Mouse (Mus musculus) MEL (cell line): Measurements from ENCODE around the gene Smug1. TPM values are rescaled to one million over a fixed set of nuclear protein-coding genes. Genes with fewer than 3 reads are reported as not detected.
A peak's percentile ranks its signal among the peaks of the same experiment; 100 is the strongest.

ENCODE experiments used
- DNase-seq: peaks from one replicate; pipeline ENCODE4 v3.0.0; 2011; ENCODE audit warnings: low read depth, low spot score
- H3K27ac ChIP-seq: 2 replicates; pipeline ENCODE4 v1.5.1; 2012; ENCODE audit warnings: low read depth, mild to moderate bottlenecking, control low read depth, low read length, moderate library complexity; ENCODE audit not compliant: control insufficient read depth
- H3K27me3 ChIP-seq, 2 experiments: fragments of 150-350 bp in 1 of 2; sonication (generic) in 1 of 2; 2 replicates each; pipeline ENCODE4 v1.6.1; 2012; ENCODE audit warnings: low read length in 2 of 2, mild to moderate bottlenecking in 2 of 2, improper control_type of control experiment in 1 of 2, moderate library complexity in 1 of 2; ENCODE audit not compliant: insufficient read depth in 2 of 2, control insufficient read depth in 1 of 2
- H3K36me3 ChIP-seq, 2 experiments: 2 replicates each; pipeline ENCODE4 v1.6.1; 2012 to 2014; ENCODE audit warnings: low read length in 2 of 2, improper control_type of control experiment in 1 of 2, inconsistent platforms in 1 of 2, mild to moderate bottlenecking in 1 of 2; ENCODE audit not compliant: insufficient read depth in 2 of 2, control insufficient read depth in 1 of 2
- H3K4me1 ChIP-seq, 2 experiments: fragments of 150-350 bp in 1 of 2; sonication (generic) in 1 of 2; 2 replicates each; pipeline ENCODE4 v1.6.1; 2012; ENCODE audit warnings: low read length in 2 of 2, improper control_type of control experiment in 1 of 2, mild to moderate bottlenecking in 1 of 2; ENCODE audit not compliant: insufficient read depth in 2 of 2, control insufficient read depth in 1 of 2
- H3K4me3 ChIP-seq, 2 experiments: fragments of 150-350 bp in 1 of 2; sonication (generic) in 1 of 2; 2 replicates each; pipeline ENCODE4 v1.5.1; 2012; ENCODE audit warnings: low read depth in 2 of 2, low read length in 2 of 2, mild to moderate bottlenecking in 2 of 2, moderate library complexity in 2 of 2, control low read depth in 1 of 2, improper control_type of control experiment in 1 of 2; ENCODE audit not compliant: control insufficient read depth in 1 of 2, insufficient read depth in 1 of 2
- H3K79me2 ChIP-seq: 2 replicates; pipeline ENCODE4 v1.6.1; 2012; ENCODE audit warnings: mild to moderate bottlenecking, low read length, moderate library complexity; ENCODE audit not compliant: control insufficient read depth, poor library complexity, insufficient read depth
- H3K9ac ChIP-seq: 2 replicates; pipeline ENCODE4 v1.6.1; 2012; ENCODE audit warnings: low read depth, mild to moderate bottlenecking, control low read depth, low read length, moderate library complexity; ENCODE audit not compliant: control insufficient read depth, poor library complexity, severe bottlenecking
- H3K9me3 ChIP-seq: fragments of 150-350 bp; sonication (generic); replicated peaks from 2 replicates; pipeline ENCODE4 v1.6.1; 2012; ENCODE audit warnings: mild to moderate bottlenecking, low read length, improper control_type of control experiment, moderate library complexity; ENCODE audit not compliant: insufficient read depth
- CHD1 ChIP-seq: IDR thresholded peaks from 2 replicates; pipeline ENCODE4 v1.6.1; 2012; ENCODE audit warnings: low read depth, mild to moderate bottlenecking, inconsistent platforms, low read length, improper control_type of control experiment
- CHD2 ChIP-seq: IDR thresholded peaks from 2 replicates; pipeline ENCODE4 v1.6.1; 2011; ENCODE audit warnings: low read length, improper control_type of control experiment
- CTCF ChIP-seq, 3 experiments: IDR thresholded peaks in 2 of 3; conservative IDR thresholded peaks in 1 of 3; 2 replicates each; pipeline ENCODE4 v1.5.1; 2011 to 2012; ENCODE audit warnings: low read length in 3 of 3, low read depth in 2 of 3, mild to moderate bottlenecking in 2 of 3, improper control_type of control experiment in 1 of 3, inconsistent platforms in 1 of 3, mixed read lengths in 1 of 3, moderate library complexity in 1 of 3; ENCODE audit not compliant: control insufficient read depth in 1 of 3, insufficient read depth in 1 of 3, poor library complexity in 1 of 3, severe bottlenecking in 1 of 3
- ELF1 ChIP-seq: IDR thresholded peaks from 2 replicates; pipeline ENCODE4 v1.6.1; 2014; ENCODE audit warnings: low read depth, mild to moderate bottlenecking, inconsistent platforms, low read length, improper control_type of control experiment, moderate library complexity
- EP300 ChIP-seq, 2 experiments: IDR thresholded peaks; 2 replicates each; pipeline ENCODE4 v1.6.1; 2011; ENCODE audit warnings: improper control_type of control experiment in 2 of 2, low read length in 2 of 2, low read depth in 1 of 2, mild to moderate bottlenecking in 1 of 2
- ETS1 ChIP-seq: IDR thresholded peaks from 2 replicates; pipeline ENCODE4 v1.6.1; 2012; ENCODE audit warnings: low read depth, mild to moderate bottlenecking, inconsistent platforms, low read length, improper control_type of control experiment, moderate library complexity
- GABPA ChIP-seq: IDR thresholded peaks from 2 replicates; pipeline ENCODE4 v1.6.1; 2012; ENCODE audit warnings: low read depth, mild to moderate bottlenecking, inconsistent platforms, low read length, improper control_type of control experiment, moderate library complexity
- HCFC1 ChIP-seq: IDR thresholded peaks from 2 replicates; pipeline ENCODE4 v1.6.1; 2012; ENCODE audit warnings: low read depth, mild to moderate bottlenecking, inconsistent platforms, low read length, improper control_type of control experiment, moderate library complexity
- MAFK ChIP-seq: IDR thresholded peaks from 2 replicates; pipeline ENCODE4 v1.6.1; 2011; ENCODE audit warnings: low read depth, mild to moderate bottlenecking, low read length, improper control_type of control experiment, borderline replicate concordance
- MEF2A ChIP-seq: IDR thresholded peaks from 2 replicates; pipeline ENCODE4 v1.6.1; 2014; ENCODE audit warnings: low read depth, mild to moderate bottlenecking, inconsistent platforms, low read length, improper control_type of control experiment; ENCODE audit not compliant: poor library complexity, insufficient replicate concordance, severe bottlenecking; ENCODE audit errors: extremely low read depth
- NRF1 ChIP-seq: IDR thresholded peaks from 2 replicates; pipeline ENCODE4 v1.6.1; 2014; ENCODE audit warnings: low read depth, mild to moderate bottlenecking, inconsistent platforms, low read length, improper control_type of control experiment, moderate library complexity; ENCODE audit not compliant: poor library complexity, insufficient read depth, severe bottlenecking
- POLR2A ChIP-seq, 2 experiments: IDR thresholded peaks; 2 replicates each; pipeline ENCODE4 v1.6.1; 2011 to 2012; ENCODE audit warnings: low read length in 2 of 2, mild to moderate bottlenecking in 2 of 2, control low read depth in 1 of 2, improper control_type of control experiment in 1 of 2, low read depth in 1 of 2, moderate library complexity in 1 of 2; ENCODE audit not compliant: control insufficient read depth in 1 of 2, insufficient read depth in 1 of 2, poor library complexity in 1 of 2
- POLR2AphosphoS2 ChIP-seq: IDR thresholded peaks from 2 replicates; pipeline ENCODE4 v1.6.1; 2011; ENCODE audit warnings: low read length, improper control_type of control experiment
- POLR2AphosphoS5 ChIP-seq: IDR thresholded peaks from 2 replicates; pipeline ENCODE4 v1.6.1; 2012; ENCODE audit warnings: low read depth, borderline replicate concordance, mild to moderate bottlenecking, inconsistent platforms, low read length, moderate library complexity, mixed read lengths
- RAD21 ChIP-seq: IDR thresholded peaks from 2 replicates; pipeline ENCODE4 v1.6.1; 2011; ENCODE audit warnings: mild to moderate bottlenecking, low read depth, low read length, improper control_type of control experiment
- SMC3 ChIP-seq: IDR thresholded peaks from 2 replicates; pipeline ENCODE4 v1.6.1; 2011; ENCODE audit warnings: low read depth, low read length, improper control_type of control experiment
- TAL1 ChIP-seq: IDR thresholded peaks from 2 replicates; pipeline ENCODE4 v1.6.1; 2012; ENCODE audit warnings: mild to moderate bottlenecking, inconsistent platforms, low read length, moderate library complexity, mixed read lengths
- TCF12 ChIP-seq: IDR thresholded peaks from 2 replicates; pipeline ENCODE4 v1.6.1; 2014; ENCODE audit warnings: low read depth, mild to moderate bottlenecking, inconsistent platforms, low read length, improper control_type of control experiment, moderate library complexity
- UBTF ChIP-seq: IDR thresholded peaks from 2 replicates; pipeline ENCODE4 v1.6.1; 2012; ENCODE audit warnings: low read depth, mild to moderate bottlenecking, inconsistent platforms, low read length, improper control_type of control experiment, moderate library complexity, borderline replicate concordance; ENCODE audit not compliant: insufficient read depth
- USF1 ChIP-seq: IDR thresholded peaks from 2 replicates; pipeline ENCODE4 v1.6.1; 2014; ENCODE audit warnings: low read depth, mild to moderate bottlenecking, inconsistent platforms, low read length, improper control_type of control experiment, moderate library complexity
- ZC3H11A ChIP-seq: IDR thresholded peaks from 2 replicates; pipeline ENCODE4 v1.6.1; 2012; ENCODE audit warnings: low read depth, mild to moderate bottlenecking, inconsistent platforms, low read length, improper control_type of control experiment
- ZMIZ1 ChIP-seq: IDR thresholded peaks from 2 replicates; pipeline ENCODE4 v1.6.1; 2012; ENCODE audit warnings: low read depth, mild to moderate bottlenecking, inconsistent platforms, low read length, improper control_type of control experiment, moderate library complexity
- polyA plus RNA-seq, 2 experiments: library from polyadenylated mRNA; stranded (reverse) in 1 of 2; unstranded in 1 of 2; fragments of >175 nt in 1 of 2; fragments of >200 nt in 1 of 2; gene quantifications; 2 replicates each; pipeline versions ENCODE4 v1.2.1 to v1.2.4; 2012; ENCODE audit warnings: low replicate concordance in 2 of 2, low read depth in 1 of 2; ENCODE audit not compliant: insufficient read length in 2 of 2, insufficient read depth in 1 of 2, missing spikeins in 1 of 2
- total RNA-seq: library from RNA; depleted of rRNA; stranded (reverse); fragments of 300-350 nt; gene quantifications from 2 replicates; pipeline ENCODE4 v1.2.3, GENCODE M21; 2012

Smug1 gene
- total and polyA plus RNA-seq, 3 experiments = 4.6 to 5.2 TPM; not detected in 1

DNA sequence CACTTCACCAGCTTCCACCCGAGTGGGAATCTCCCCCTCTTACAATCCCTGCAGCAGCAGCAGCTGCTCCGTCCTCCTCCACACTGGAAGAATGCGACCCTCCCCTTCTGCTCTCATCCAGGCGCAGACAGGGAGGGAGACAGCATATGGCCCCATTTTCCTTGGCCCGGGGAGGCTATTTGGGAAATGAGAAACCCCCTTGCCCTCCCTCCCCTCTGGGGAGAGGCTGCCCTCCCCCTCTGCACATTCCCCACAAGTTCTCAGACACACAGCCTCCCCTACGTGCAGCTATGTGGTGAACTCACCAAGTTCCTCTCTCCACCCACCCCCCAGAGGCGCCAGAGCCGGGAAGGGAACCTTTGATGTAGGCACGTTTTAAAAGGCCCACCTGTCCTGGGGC is 51.6 kb downstream of the Smug1 start:
- H3K9ac ChIP-seq = no peak overlapping the region
- H3K27me3 ChIP-seq = peaks cover 19 to 20% of the 10 kb centered on the region in 2 experiments
- no peaks in the 10 kb centered on the region for H3K36me3 ChIP-seq
- DNase-seq = no peak
- no peaks in the 10 kb centered on the region for H3K79me2 ChIP-seq
- H3K4me3 ChIP-seq = no peak overlapping the region
- H3K9me3 ChIP-seq = no peaks in the 10 kb centered on the region
- H3K27ac ChIP-seq = no peak overlapping the region
- TF ChIP-seq NRF1 (no peak), MEF2A (no peak), EP300 (IDR thresholded peaks at IDR 0.05; ENCODE audit: low read depth in 1 of 2, low read length in 2 of 2) (no peak), TAL1 (no peak), CHD2 (no peak), UBTF (no peak), CHD1 (no peak), POLR2A (IDR thresholded peaks at IDR 0.05; ENCODE audit: control insufficient read depth in 1 of 2, insufficient read depth in 1 of 2, low read depth in 1 of 2, low read length in 2 of 2, poor library complexity in 1 of 2) (no peak), CTCF (IDR thresholded peaks at IDR 0.05 in 2 of 3, conservative IDR thresholded peaks at IDR 0.05 in 1 of 3; ENCODE audit: control insufficient read depth in 1 of 3, insufficient read depth in 1 of 3, low read depth in 2 of 3, low read length in 3 of 3, poor library complexity in 1 of 3, severe bottlenecking in 1 of 3) (no peak), MAFK (no peak), ELF1 (no peak), USF1 (no peak), ETS1 (no peak), POLR2AphosphoS2 (no peak), GABPA (no peak), ZMIZ1 (no peak), TCF12 (no peak), POLR2AphosphoS5 (no peak)
- H3K4me1 ChIP-seq = no peaks in the 10 kb centered on the region

DNA sequence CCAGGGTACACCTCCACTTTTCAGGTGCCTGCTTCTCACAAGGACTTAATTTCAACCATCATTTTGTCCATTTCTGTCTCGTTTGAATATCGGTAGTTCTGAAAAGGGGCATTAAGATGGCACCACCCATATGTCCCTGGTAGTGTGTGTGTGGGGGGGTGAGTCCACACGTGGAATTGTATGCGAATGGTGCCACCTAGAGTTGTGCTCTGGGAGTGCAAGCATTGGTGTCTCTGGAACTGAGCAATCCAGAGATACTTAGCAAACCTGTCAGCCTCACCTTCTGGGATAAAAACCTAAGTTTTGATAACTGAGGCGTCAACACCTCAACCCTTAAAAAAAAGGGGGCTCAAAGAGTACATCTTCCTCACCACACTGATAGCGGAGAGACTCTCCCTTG is 53.8 kb downstream of the Smug1 start:
- H3K9me3 ChIP-seq = no peaks in the 10 kb centered on the region
- peaks cover 18 to 19% of the 10 kb centered on the region in 2 experiments for H3K27me3 ChIP-seq
- no peaks in the 10 kb centered on the region for H3K36me3 ChIP-seq
- no peak overlapping the region for H3K4me3 ChIP-seq
- no peak overlapping the region for H3K9ac ChIP-seq
- TF ChIP-seq CTCF (IDR thresholded peaks at IDR 0.05 in 2 of 3, conservative IDR thresholded peaks at IDR 0.05 in 1 of 3; ENCODE audit: control insufficient read depth in 1 of 3, insufficient read depth in 1 of 3, low read depth in 2 of 3, low read length in 3 of 3, poor library complexity in 1 of 3, severe bottlenecking in 1 of 3) (peak; percentile 37 to 45 (median 40)), MEF2A (no peak), RAD21 (peak; percentile 32), HCFC1 (no peak), ZC3H11A (peak; percentile 44; the same call in 1 of the 2 replicates), SMC3 (peak; percentile 48)
- no peaks in the 10 kb centered on the region for H3K79me2 ChIP-seq
- no peak for DNase-seq
- H3K4me1 ChIP-seq = no peaks in the 10 kb centered on the region
- H3K27ac ChIP-seq = no peak overlapping the region
